10 mouse cellular contexts compared by ENCODE assay signal in genomic region chr11:16257473-16257921, GRCm38 (mm10). TPM values are rescaled to one million over a fixed set of nuclear protein-coding genes. Genes with fewer than 3 reads are reported as not detected.
DNase-seq lines count a peak whose midpoint lies in the region; ATAC-seq lines count a peak whose summit lies in the region.
"Had no signal": no experiment of that assay in that cellular context is flagged by ENCODE, and none has a peak within 500 bp of the region (broad histone marks: within the 10 kb centered on the region; RNA-seq: fewer than 3 reads in every experiment).

Gene Vstm2a (plus strand): TSS chr11:16257724.

- peak within 1 kb of the TSS; percentile 80 for H3K9ac ChIP-seq in forebrain, embryonic 14.5 days (ENCODE audit: low read length)
- H3K9ac ChIP-seq in intestine, embryonic 16.5 days (ENCODE audit: low read depth, low read length) = peak within 1 kb of the TSS; percentile 55; the same call in 1 of the 2 replicates
- H3K9ac ChIP-seq in neural tube, embryonic 14.5 days (replicated peaks; ENCODE audit: low read depth, low read length) = peak within 1 kb of the TSS; percentile 58

- peak within 1 kb of the TSS; percentile 16; the same call in 1 of the 2 replicates for H3K27ac ChIP-seq in heart, embryonic 10.5 days
- H3K27ac ChIP-seq in forebrain, embryonic 14.5 days (ENCODE audit: low read depth, low read length) = peak within 1 kb of the TSS; percentile 74
- H3K27ac ChIP-seq in intestine, embryonic 16.5 days (ENCODE audit: low read length) = no peak within 1 kb of the TSS
- peak within 1 kb of the TSS; percentile 55 for H3K27ac ChIP-seq in neural tube, embryonic 14.5 days (ENCODE audit: low read depth, low read length)

- peaks cover 48% of the 10 kb centered on the region for H3K27me3 ChIP-seq in heart, embryonic 10.5 days (ENCODE audit: insufficient read depth, poor library complexity, severe bottlenecking)
- no peaks in the 10 kb centered on the region for H3K27me3 ChIP-seq in forebrain, embryonic 14.5 days (replicated peaks; ENCODE audit: control insufficient read depth, insufficient read depth, low read length)
- H3K27me3 ChIP-seq in intestine, embryonic 16.5 days (replicated peaks; ENCODE audit: control insufficient read depth, insufficient read depth, low read length) = peaks cover 34% of the 10 kb centered on the region
- H3K27me3 ChIP-seq in neural tube, embryonic 14.5 days (ENCODE audit: control insufficient read depth, insufficient read depth, low read length) = peaks cover 5% of the 10 kb centered on the region

- peak; percentile 78 for DNase-seq in heart, embryonic 10.5 days (ENCODE audit: low spot score)
- DNase-seq in heart, postnatal 25 days (ENCODE audit: low spot score) = no peak
- peak; percentile 55 for DNase-seq in cerebellum, adult 11 months
- DNase-seq in forebrain, embryonic 14.5 days (ENCODE audit: low spot score) = peak; percentile 64
- peak; percentile 76 to 84 for DNase-seq in left cerebral cortex, postnatal 36 days (ENCODE audit: low spot score in 2 of 2)
- no peak for DNase-seq in spleen, adult 18-20 months

- under 1% methylated on average over 44 of the region's 44 CpGs for WGBS in heart, embryonic 10.5 days
- WGBS in forebrain, embryonic 14.5 days = 1% methylated on average over 36 of the region's 44 CpGs
- under 1% methylated on average over 44 of the region's 44 CpGs for WGBS in intestine, embryonic 16.5 days
- WGBS in neural tube, embryonic 14.5 days = under 1% methylated on average over 44 of the region's 44 CpGs

- H3K4me3 ChIP-seq in heart, embryonic 10.5 days = peak within 1 kb of the TSS; percentile 66
- H3K4me3 ChIP-seq in forebrain, embryonic 14.5 days (ENCODE audit: low read depth, low read length) = peak within 1 kb of the TSS; percentile 65
- peak within 1 kb of the TSS; percentile 55 for H3K4me3 ChIP-seq in intestine, embryonic 16.5 days (ENCODE audit: low read length)
- peak within 1 kb of the TSS; percentile 63 for H3K4me3 ChIP-seq in neural tube, embryonic 14.5 days (ENCODE audit: low read depth, low read length)

- ATAC-seq in forebrain, embryonic 14.5 days = peak; percentile 82
- peak; percentile 77 for ATAC-seq in intestine, embryonic 16.5 days
- ATAC-seq in neural tube, embryonic 14.5 days (ENCODE audit: low read depth) = peak; percentile 91

- H3K36me3 ChIP-seq in heart, embryonic 10.5 days = no peaks in the 10 kb centered on the region
- no peaks in the 10 kb centered on the region for H3K36me3 ChIP-seq in forebrain, embryonic 14.5 days (ENCODE audit: control insufficient read depth, insufficient read depth, low read length)
- no peaks in the 10 kb centered on the region for H3K36me3 ChIP-seq in intestine, embryonic 16.5 days (ENCODE audit: control insufficient read depth, insufficient read depth, low read length)
- H3K36me3 ChIP-seq in neural tube, embryonic 14.5 days (ENCODE audit: control insufficient read depth, insufficient read depth, low read length) = no peaks in the 10 kb centered on the region
- H3K36me3 ChIP-seq: G1E had no signal

- H3K9me3 ChIP-seq in heart, embryonic 10.5 days = no peaks in the 10 kb centered on the region
- no peaks in the 10 kb centered on the region for H3K9me3 ChIP-seq in forebrain, embryonic 14.5 days (replicated peaks; ENCODE audit: control insufficient read depth, low read length)
- H3K9me3 ChIP-seq in intestine, embryonic 16.5 days (ENCODE audit: control insufficient read depth, low read length) = no peaks in the 10 kb centered on the region
- H3K9me3 ChIP-seq in neural tube, embryonic 14.5 days (ENCODE audit: control insufficient read depth, low read length) = no peaks in the 10 kb centered on the region
- H3K9me3 ChIP-seq: G1E had no signal

- H3K4me1 ChIP-seq in heart, embryonic 10.5 days = peaks cover 9% of the 10 kb centered on the region; the same call in 1 of the 2 replicates
- H3K4me1 ChIP-seq in forebrain, embryonic 14.5 days (ENCODE audit: control insufficient read depth, insufficient read depth, low read length) = peaks cover 2% of the 10 kb centered on the region; the same call in 1 of the 2 replicates
- 0 out of 2 replicates have a peak, but pooled peaks cover 10% of the 10 kb centered on the region for H3K4me1 ChIP-seq in intestine, embryonic 16.5 days (ENCODE audit: control insufficient read depth, insufficient read depth, low read length)
- 0 out of 2 replicates have a peak, but pooled peaks cover 3% of the 10 kb centered on the region for H3K4me1 ChIP-seq in neural tube, embryonic 14.5 days (ENCODE audit: control insufficient read depth, insufficient read depth, low read length)

- peak within 1 kb of the TSS; percentile 83 for H3K4me2 ChIP-seq in forebrain, embryonic 14.5 days (ENCODE audit: low read length)
- peak within 1 kb of the TSS; percentile 92 for H3K4me2 ChIP-seq in intestine, embryonic 16.5 days (ENCODE audit: low read depth, low read length)
- H3K4me2 ChIP-seq in neural tube, embryonic 14.5 days (ENCODE audit: low read depth, low read length) = peak within 1 kb of the TSS; percentile 88

- intact Hi-C loops in heart, postnatal 25 days (cut with DNase I) = no loop called here
- intact Hi-C loops in left cerebral cortex, postnatal 36 days (cut with DNase I) = no loop called here

RNA-seq across cellular contexts. Expression of gene Vstm2a, which starts in this region (rescaled TPM):
- 0.13 TPM in 1 of 2 replicates, not detected in the other for polyA plus RNA-seq in heart, embryonic 10.5 days (2016; fragmentation: Nextera tagmentation; extraction: Ambion mirVana)
- under 1 TPM; 0.08 to 0.17 TPM for total RNA-seq in heart, postnatal 25 days (2021)
- polyA plus RNA-seq in forebrain, embryonic 14.5 days (2014; fragmentation: Nextera tagmentation; extraction: Ambion mirVana) = 49.0 and 59.1 TPM in 2 replicates
- 1.5 and 1.9 TPM in 2 replicates for polyA plus RNA-seq in intestine, embryonic 16.5 days (2015; fragmentation: Nextera tagmentation; extraction: Ambion mirVana)
- total RNA-seq in left cerebral cortex, postnatal 36 days (2021) = 100 to 1,000 TPM; 139 to 144 TPM
- 85.0 and 101 TPM in 2 replicates for polyA plus RNA-seq in neural tube, embryonic 14.5 days (2014; fragmentation: Nextera tagmentation; extraction: Ambion mirVana)
- total RNA-seq: liver, adult 2 months had no signal
- polyA plus RNA-seq: G1E; liver, adult 2 months had no signal

Comparison
In these comparisons a context has a peak if more than half of its experiments do, and no peak if none do; other contexts are left out.
1. RNA of gene Vstm2a (total RNA-seq): 139 to 144 TPM in left cerebral cortex, postnatal 36 days; 0.08 to 0.17 TPM in heart, postnatal 25 days; every median in the first group is over 100 times any median in the second.
2. RNA of gene Vstm2a (polyA plus RNA-seq): 85.0 to 101 TPM in neural tube, embryonic 14.5 days and 49.0 to 59.1 TPM in forebrain, embryonic 14.5 days; 1.5 to 1.9 TPM in intestine, embryonic 16.5 days and 0.13 TPM in heart, embryonic 10.5 days; every median in the first group is over 10 times any median in the second.
3. Peak in DNase-seq, H3K4me3 ChIP-seq and H3K27ac ChIP-seq in heart, embryonic 10.5 days; RNA of the gene not detected or under 1 TPM.
4. DNase-seq: peak in cerebellum, adult 11 months (single experiment), forebrain, embryonic 14.5 days (single experiment) and left cerebral cortex, postnatal 36 days (2 of 2); none in heart, postnatal 25 days (single experiment) and spleen, adult 18-20 months (0 of 2).
5. Peak in every context shown above with its lines, with median percentiles within 50 percentile points of each other: H3K4me3 ChIP-seq, ATAC-seq, H3K4me2 ChIP-seq and H3K9ac ChIP-seq.